Mouse (Mus musculus) neural tube, embryonic 14.5 days (tissue): ENCODE results near the gene Pik3cd. TPM values are rescaled to one million over a fixed set of nuclear protein-coding genes. Genes with fewer than 3 reads are reported as not detected.

Source experiments
- ATAC-seq: fragments of 200-750 bp; cut with Nextera tagmentation; 2 replicates; pipeline ENCODE4 v1.8.0; 2017; ENCODE audit warnings: low read depth, mild to moderate bottlenecking, moderate TSS enrichment, moderate library complexity
- H3K27ac ChIP-seq: fragments of 300-500 bp; sonication (generic); 2 replicates; pipeline ENCODE4 v1.5.1; 2014; ENCODE audit warnings: low read depth, mild to moderate bottlenecking, control low read depth, low read length, moderate library complexity, mixed read lengths
- H3K27me3 ChIP-seq: fragments of 300-500 bp; sonication (generic); 2 replicates; pipeline ENCODE4 v1.6.1; 2014; ENCODE audit warnings: low read length; ENCODE audit not compliant: control insufficient read depth, insufficient read depth
- H3K36me3 ChIP-seq: fragments of 300-500 bp; sonication (generic); 2 replicates; pipeline ENCODE4 v1.6.1; 2014; ENCODE audit warnings: low read length, mixed read lengths; ENCODE audit not compliant: control insufficient read depth, insufficient read depth
- H3K4me1 ChIP-seq: fragments of 300-500 bp; sonication (generic); 2 replicates; pipeline ENCODE4 v1.6.1; 2014; ENCODE audit warnings: low read length; ENCODE audit not compliant: control insufficient read depth, insufficient read depth
- H3K4me2 ChIP-seq: fragments of 300-500 bp; sonication (generic); 2 replicates; pipeline ENCODE4 v1.6.1; 2014; ENCODE audit warnings: mild to moderate bottlenecking, low read depth, low read length, control low read depth
- H3K4me3 ChIP-seq: fragments of 300-500 bp; sonication (generic); 2 replicates; pipeline ENCODE4 v1.5.1; 2014; ENCODE audit warnings: low read depth, low read length, control low read depth, mixed read lengths
- H3K9ac ChIP-seq: fragments of 300-500 bp; sonication (generic); replicated peaks from 2 replicates; pipeline ENCODE4 v1.6.1; 2014; ENCODE audit warnings: low read depth, mild to moderate bottlenecking, control low read depth, low read length, mixed read lengths
- H3K9me3 ChIP-seq: fragments of 300-500 bp; sonication (generic); 2 replicates; pipeline ENCODE4 v1.6.1; 2016; ENCODE audit warnings: low read length; ENCODE audit not compliant: control insufficient read depth
- WGBS: fragments of 180-500 bp; shearing (Covaris S2); extraction: QIAGEN DNeasy Blood & Tissue Kit; methylation state at CpG from one replicate; pipeline ENCODE4 v1.1.7; 2014; 5-methylcytosine and 5-hydroxymethylcytosine counted together
- polyA plus RNA-seq: library from polyadenylated mRNA; unstranded; fragments of >200 nt; fragmentation: Nextera tagmentation; extraction: Ambion mirVana; gene quantifications from 2 replicates; pipeline ENCODE4 v1.2.1, GENCODE M21; 2014

Pik3cd gene
- polyA plus RNA-seq, 1 experiment from 2014 or later: 16.5 TPM

DNA sequence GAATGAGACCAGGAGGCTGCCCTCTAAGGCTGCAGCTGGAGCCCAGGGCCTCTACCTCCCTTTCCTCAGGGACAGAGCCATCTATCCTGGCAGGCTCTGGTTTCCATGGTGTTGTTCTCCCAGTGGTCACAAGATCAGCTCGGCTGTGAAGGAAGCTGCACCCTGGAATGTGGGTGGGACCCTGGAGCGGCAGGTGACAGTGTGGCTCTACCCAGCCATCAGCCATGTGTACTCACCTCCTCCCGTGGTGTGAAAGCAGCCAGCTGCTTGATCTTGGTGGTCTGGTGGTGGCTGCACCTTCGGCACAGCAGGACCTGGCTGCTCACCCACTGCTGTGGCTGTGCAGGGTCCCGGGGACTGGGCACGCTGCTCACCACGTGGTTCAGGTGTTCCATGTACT is 28.5 kb upstream of the Pik3cd start:
- WGBS: 74% methylated on average over 7 of the region's 7 CpGs
- Histone ChIP-seq H3K4me3 (no peak overlapping the region), H3K27ac (no peak overlapping the region), H3K9ac (no peak overlapping the region), H3K36me3 (peaks cover 36% of the 10 kb centered on the region), H3K9me3 (no peaks in the 10 kb centered on the region), H3K4me1 (peaks cover 34% of the 10 kb centered on the region), H3K4me2 (no peak overlapping the region), H3K27me3 (no peaks in the 10 kb centered on the region)
- no peak for ATAC-seq

DNA sequence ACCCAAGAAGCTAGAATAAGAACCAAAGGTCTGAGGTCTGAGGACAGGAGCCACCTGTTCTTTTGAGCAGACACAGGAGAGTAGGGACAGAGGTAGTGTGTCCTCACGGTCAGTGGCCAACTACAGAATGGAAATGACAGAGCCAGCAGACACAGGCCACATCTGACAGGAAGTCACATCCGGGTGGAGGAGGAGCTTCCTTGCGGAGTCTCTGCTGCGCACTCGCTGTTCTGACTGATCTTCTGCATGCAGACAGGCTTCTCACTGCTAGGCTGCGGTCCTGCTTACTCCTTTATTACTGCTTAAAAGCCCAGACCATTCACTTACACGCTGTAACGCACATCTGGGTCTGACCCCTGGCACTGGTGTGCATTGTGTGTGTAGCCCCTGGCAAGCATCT is 26.4 kb upstream of the Pik3cd start:
- Histone ChIP-seq H3K27ac (no peak overlapping the region), H3K27me3 (no peaks in the 10 kb centered on the region), H3K4me3 (no peak overlapping the region), H3K4me2 (no peak overlapping the region), H3K9me3 (no peaks in the 10 kb centered on the region), H3K9ac (no peak overlapping the region), H3K4me1 (peaks cover 16% of the 10 kb centered on the region), H3K36me3 (peaks cover 45% of the 10 kb centered on the region)
- WGBS: 78% methylated on average over 8 of the region's 8 CpGs
- no peak for ATAC-seq

DNA sequence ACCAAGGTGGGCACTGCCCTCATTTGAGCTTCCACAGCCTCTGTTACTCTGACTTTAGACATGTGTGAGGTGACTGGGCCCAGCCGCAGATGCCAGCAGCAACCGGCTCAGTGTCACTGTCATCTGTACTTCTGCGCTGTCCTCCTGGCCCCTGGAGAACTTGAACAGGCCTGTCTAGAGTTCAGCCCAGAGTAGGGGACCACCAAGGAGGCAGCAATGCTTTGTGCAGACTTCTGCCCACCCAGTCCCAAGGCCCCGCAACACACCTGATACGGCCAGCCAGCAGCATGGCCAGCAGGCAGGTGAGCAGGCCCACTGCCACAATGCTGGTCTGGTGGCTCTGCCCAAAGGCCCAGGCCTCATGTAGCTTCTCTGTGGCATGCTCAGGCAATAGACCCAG is 25.3 kb upstream of the Pik3cd start:
- Histone ChIP-seq H3K27ac (no peak overlapping the region), H3K9me3 (no peaks in the 10 kb centered on the region), H3K27me3 (no peaks in the 10 kb centered on the region), H3K4me3 (no peak overlapping the region), H3K36me3 (peaks cover 45% of the 10 kb centered on the region), H3K4me2 (no peak overlapping the region), H3K9ac (no peak overlapping the region), H3K4me1 (peaks cover 4% of the 10 kb centered on the region)
- 95% methylated on average over 5 of the region's 5 CpGs for WGBS
- ATAC-seq: no peak

DNA sequence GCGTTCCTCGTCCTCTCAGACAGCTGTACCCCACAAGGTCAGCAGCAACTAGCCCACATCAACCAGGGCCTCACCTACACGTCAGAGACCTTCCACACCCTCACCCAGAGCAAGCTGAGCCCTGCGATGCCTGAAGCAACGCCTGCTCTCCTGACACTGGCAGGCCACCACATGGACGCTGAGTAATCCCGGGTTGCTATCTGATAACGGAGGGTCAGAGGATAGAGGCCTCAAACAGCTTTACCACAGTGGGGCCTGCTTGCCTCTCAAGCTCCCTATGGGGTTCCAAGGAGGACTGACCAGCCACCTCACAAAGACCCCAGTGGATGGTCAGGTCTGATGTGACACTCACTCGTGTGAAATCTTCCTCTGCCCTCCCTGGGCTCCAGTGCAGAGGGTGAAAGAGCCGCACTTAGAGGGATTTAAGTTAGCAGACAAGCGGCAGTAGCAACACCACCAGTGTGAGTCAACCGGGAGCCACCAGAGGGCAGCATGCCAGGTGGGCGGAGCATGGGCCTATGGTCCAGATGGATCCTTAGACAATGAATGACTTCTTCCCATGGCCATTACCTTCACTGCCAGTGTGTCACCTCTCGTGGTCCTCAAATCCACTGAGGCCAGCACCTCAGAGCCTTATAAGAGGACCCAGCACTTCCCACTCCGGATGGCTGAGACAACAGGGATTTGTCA is 23.4 kb upstream of the Pik3cd start:
- no peak overlapping the region for H3K27ac ChIP-seq
- H3K9me3 ChIP-seq: no peaks in the 10 kb centered on the region
- no peaks in the 10 kb centered on the region for H3K27me3 ChIP-seq
- H3K4me2 ChIP-seq: no peak overlapping the region
- ATAC-seq: no peak
- 74% methylated on average over 15 of the region's 15 CpGs for WGBS
- peaks cover 48% of the 10 kb centered on the region for H3K36me3 ChIP-seq
- H3K9ac ChIP-seq: no peak overlapping the region
- no peaks in the 10 kb centered on the region for H3K4me1 ChIP-seq
- H3K4me3 ChIP-seq: no peak overlapping the region

DNA sequence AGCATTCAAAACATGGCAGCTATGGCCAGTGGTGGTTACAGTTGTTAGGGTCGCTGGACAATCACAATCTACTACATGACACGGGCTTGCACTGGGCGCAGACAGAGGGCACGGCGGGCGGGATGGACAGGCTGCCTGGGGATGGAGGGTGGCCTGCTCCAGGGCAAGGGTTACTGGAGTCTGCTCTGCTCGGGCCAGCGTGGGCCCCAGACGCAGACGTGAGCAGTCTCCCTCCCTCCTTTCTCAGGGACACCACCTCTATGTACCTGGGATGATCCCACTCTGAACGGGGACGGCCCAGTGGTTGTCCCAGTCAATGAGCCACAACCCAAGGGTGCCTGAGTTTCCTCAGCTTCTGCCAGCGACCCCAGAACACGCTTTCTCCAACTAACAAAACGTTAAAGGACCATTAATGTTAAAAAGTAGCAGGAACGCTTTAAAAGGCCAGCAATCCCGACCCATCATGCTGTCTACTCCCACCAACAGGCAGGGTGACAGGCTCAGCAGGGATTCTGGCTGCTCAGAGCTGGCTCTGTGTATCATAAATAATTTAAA is 22.6 kb upstream of the Pik3cd start:
- WGBS: 92% methylated on average over 17 of the region's 17 CpGs

GRCm38 (mm10) chr4:149723855-149724731 is 21.7 kb upstream of the Pik3cd start:
- Histone ChIP-seq H3K27ac (no peak overlapping the region), H3K9ac (no peak overlapping the region), H3K36me3 (peaks cover 51% of the 10 kb centered on the region)

More for the DNA sequence above, 22.6 kb upstream of the Pik3cd start:
- H3K36me3 ChIP-seq: peaks cover 54% of the 10 kb centered on the region
- no peak overlapping the region for H3K9ac ChIP-seq
- H3K27me3 ChIP-seq: no peaks in the 10 kb centered on the region
- H3K4me3 ChIP-seq: no peak overlapping the region
- no peaks in the 10 kb centered on the region for H3K4me1 ChIP-seq
- no peak for ATAC-seq
- H3K27ac ChIP-seq: no peak overlapping the region
- no peak overlapping the region for H3K4me2 ChIP-seq
- H3K9me3 ChIP-seq: no peaks in the 10 kb centered on the region

DNA sequence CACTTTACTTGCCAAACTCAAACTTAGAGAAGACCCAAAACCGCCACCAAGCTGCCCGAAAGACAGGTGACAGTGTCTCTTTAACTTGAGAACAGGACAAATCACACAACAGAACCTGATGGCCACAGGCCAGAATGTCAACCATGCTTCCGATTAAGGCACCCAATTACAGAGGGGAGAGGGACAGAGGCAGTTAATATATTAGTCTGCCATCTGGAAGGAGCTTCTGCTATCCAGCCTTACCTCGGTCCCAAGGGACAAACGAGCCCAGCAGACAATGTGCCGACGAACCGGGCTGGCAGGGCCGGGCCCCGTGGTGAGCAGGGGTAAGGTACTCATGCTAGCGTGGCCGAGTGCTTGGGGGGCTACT is 20.6 kb upstream of the Pik3cd start:
- no peaks in the 10 kb centered on the region for H3K9me3 ChIP-seq
- H3K4me3 ChIP-seq: no peak overlapping the region
- H3K4me1 ChIP-seq: no peaks in the 10 kb centered on the region
- H3K9ac ChIP-seq: no peak overlapping the region
- H3K4me2 ChIP-seq: no peak overlapping the region
- H3K27ac ChIP-seq: no peak overlapping the region
- WGBS: 62% methylated on average over 12 of the region's 12 CpGs
- no peaks in the 10 kb centered on the region for H3K27me3 ChIP-seq
- H3K36me3 ChIP-seq: peaks cover 58% of the 10 kb centered on the region
- ATAC-seq: no peak

More at GRCm38 (mm10) chr4:149723855-149724731, 21.7 kb upstream of the Pik3cd start:
- H3K9me3 ChIP-seq: no peaks in the 10 kb centered on the region
- no peaks in the 10 kb centered on the region for H3K27me3 ChIP-seq
- no peaks in the 10 kb centered on the region for H3K4me1 ChIP-seq
- ATAC-seq: peak; percentile 45; the same call in 1 of the 2 replicates
- H3K4me3 ChIP-seq: no peak overlapping the region
- WGBS: 71% methylated on average over 17 of the region's 17 CpGs
- H3K4me2 ChIP-seq: no peak overlapping the region

DNA sequence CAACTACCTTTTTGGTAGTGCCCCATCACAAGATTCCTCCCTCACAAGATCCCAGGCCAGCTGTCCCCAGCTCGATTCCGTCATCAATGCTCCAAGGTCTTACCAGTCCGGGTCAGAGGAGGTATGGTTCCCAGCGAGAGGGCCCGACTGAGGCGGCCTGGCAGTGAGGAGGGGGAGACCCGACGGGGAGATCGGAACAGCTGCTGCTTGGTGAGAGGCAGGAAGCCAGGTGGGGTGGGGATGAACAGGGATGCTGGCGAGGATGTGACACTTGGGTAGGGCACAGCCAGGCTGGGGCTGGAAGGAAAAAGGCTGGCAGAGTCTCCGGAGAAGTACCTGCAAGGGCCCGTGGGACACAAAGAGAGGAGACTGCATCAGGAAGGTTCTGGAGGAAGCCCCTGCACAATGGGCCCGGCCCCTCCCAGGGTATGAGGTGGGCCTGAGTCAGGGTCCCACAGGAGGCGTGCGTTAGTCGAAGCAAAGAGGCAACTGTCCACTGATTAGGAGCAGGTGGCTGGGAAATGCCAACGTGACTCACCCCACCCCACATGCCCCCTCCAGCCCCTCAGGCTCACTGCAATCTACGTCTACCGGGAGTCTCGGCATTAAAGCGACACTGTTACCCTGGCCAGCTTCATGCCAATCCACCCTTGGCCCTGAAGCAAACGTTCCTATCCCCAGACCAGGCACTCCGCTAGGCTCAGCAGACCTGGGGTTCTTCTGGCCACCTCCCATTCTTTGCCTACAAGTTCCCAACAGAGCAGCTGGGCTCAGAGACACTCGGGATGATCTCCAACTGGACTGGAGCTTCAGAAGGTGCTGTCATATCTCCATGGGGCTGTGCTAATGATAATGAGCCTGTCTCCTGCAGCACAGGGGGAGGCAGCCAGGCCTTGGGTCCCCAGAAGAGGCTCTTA is 20.0 kb upstream of the Pik3cd start:
- H3K27ac ChIP-seq: no peak overlapping the region
- no peak overlapping the region for H3K9ac ChIP-seq
- no peak for ATAC-seq
- 70% methylated on average over 24 of the region's 24 CpGs for WGBS
- H3K4me1 ChIP-seq: no peaks in the 10 kb centered on the region
- no peak overlapping the region for H3K4me3 ChIP-seq
- H3K4me2 ChIP-seq: no peak overlapping the region
- no peaks in the 10 kb centered on the region for H3K27me3 ChIP-seq
- H3K36me3 ChIP-seq: peaks cover 58% of the 10 kb centered on the region
- H3K9me3 ChIP-seq: no peaks in the 10 kb centered on the region
